Mouse (Mus musculus): Measurements from ENCODE around the gene Ccer2. TPM values are rescaled to one million over a fixed set of nuclear protein-coding genes. Genes with fewer than 3 reads are reported as not detected.

Ccer2 gene
- polyA plus RNA-seq, 1 experiment from 2014 or later = 1.5 TPM

GRCm38 (mm10) chr7:28794496-28794895 lies 38.5 kb downstream of the Ccer2 start:
- H3K36me3 ChIP-seq (replicated peaks; ENCODE audit: control insufficient read depth, insufficient read depth, low read depth, low read length) = no peaks in the 10 kb centered on the region
- H3K27ac ChIP-seq (replicated peaks; ENCODE audit: low read depth, low read length) = no peak overlapping the region
- ATAC-seq (replicated peaks; ENCODE audit: insufficient number of reproducible peaks, low FRiP score, low TSS enrichment, low read depth) (no peak), DNase-seq (ENCODE audit: low spot score) (no peak)
- H3K9me3 ChIP-seq (replicated peaks; ENCODE audit: control insufficient read depth, low read length) = no peaks in the 10 kb centered on the region
- no peaks in the 10 kb centered on the region for H3K27me3 ChIP-seq (ENCODE audit: control insufficient read depth, insufficient read depth, low read length)
- 87% methylated on average over 3 of the region's 3 CpGs for WGBS
- H3K4me3 ChIP-seq (ENCODE audit: low read depth, low read length) = no peak overlapping the region
- no peak overlapping the region for H3K9ac ChIP-seq (replicated peaks; ENCODE audit: low read length)
- H3K4me1 ChIP-seq (ENCODE audit: control insufficient read depth, insufficient read depth, low read length) = peaks cover 6% of the 10 kb centered on the region; the same call in 1 of the 2 replicates
- no peak overlapping the region for H3K4me2 ChIP-seq (ENCODE audit: low read depth, low read length)

- Histone ChIP-seq H3K9me3 (replicated peaks; ENCODE audit: control insufficient read depth, low read length) (no peaks in the 10 kb centered on the region), H3K4me1 (ENCODE audit: control insufficient read depth, insufficient read depth, low read length) (peaks cover 2% of the 10 kb centered on the region; the same call in 1 of the 2 replicates), H3K4me2 (ENCODE audit: low read depth, low read length) (no peak overlapping the region), H3K36me3 (replicated peaks; ENCODE audit: control insufficient read depth, insufficient read depth, low read depth, low read length) (no peaks in the 10 kb centered on the region), H3K4me3 (ENCODE audit: low read depth, low read length) (no peak overlapping the region), H3K9ac (replicated peaks; ENCODE audit: low read length) (no peak overlapping the region), H3K27ac (replicated peaks; ENCODE audit: low read depth, low read length) (no peak overlapping the region), H3K27me3 (ENCODE audit: control insufficient read depth, insufficient read depth, low read length) (no peaks in the 10 kb centered on the region)
- ATAC-seq (replicated peaks; ENCODE audit: insufficient number of reproducible peaks, low FRiP score, low TSS enrichment, low read depth) (no peak), DNase-seq (ENCODE audit: low spot score) (no peak)
- WGBS = 68% methylated on average over 15 of the region's 15 CpGs
Measured at GRCm38 (mm10) chr7:28795832-28796231, 39.9 kb downstream of the Ccer2 start.

- Histone ChIP-seq H3K4me1 (ENCODE audit: control insufficient read depth, insufficient read depth, low read length) (peaks cover 2% of the 10 kb centered on the region; the same call in 1 of the 2 replicates), H3K27ac (replicated peaks; ENCODE audit: low read depth, low read length) (no peak overlapping the region), H3K4me2 (ENCODE audit: low read depth, low read length) (peak overlapping the region; percentile 39), H3K27me3 (ENCODE audit: control insufficient read depth, insufficient read depth, low read length) (no peaks in the 10 kb centered on the region), H3K9me3 (replicated peaks; ENCODE audit: control insufficient read depth, low read length) (no peaks in the 10 kb centered on the region), H3K4me3 (ENCODE audit: low read depth, low read length) (peak overlapping the region; percentile 17), H3K9ac (replicated peaks; ENCODE audit: low read length) (peak overlapping the region; percentile 52), H3K36me3 (replicated peaks; ENCODE audit: control insufficient read depth, insufficient read depth, low read depth, low read length) (no peaks in the 10 kb centered on the region)
- DNase-seq (ENCODE audit: low spot score) = peak; percentile 77
- WGBS = 15% methylated on average over 32 of the region's 32 CpGs
- ATAC-seq (replicated peaks; ENCODE audit: insufficient number of reproducible peaks, low FRiP score, low TSS enrichment, low read depth) = peak; percentile 69
Measured at GRCm38 (mm10) chr7:28796562-28796975, 40.6 kb downstream of the Ccer2 start.

DNA sequence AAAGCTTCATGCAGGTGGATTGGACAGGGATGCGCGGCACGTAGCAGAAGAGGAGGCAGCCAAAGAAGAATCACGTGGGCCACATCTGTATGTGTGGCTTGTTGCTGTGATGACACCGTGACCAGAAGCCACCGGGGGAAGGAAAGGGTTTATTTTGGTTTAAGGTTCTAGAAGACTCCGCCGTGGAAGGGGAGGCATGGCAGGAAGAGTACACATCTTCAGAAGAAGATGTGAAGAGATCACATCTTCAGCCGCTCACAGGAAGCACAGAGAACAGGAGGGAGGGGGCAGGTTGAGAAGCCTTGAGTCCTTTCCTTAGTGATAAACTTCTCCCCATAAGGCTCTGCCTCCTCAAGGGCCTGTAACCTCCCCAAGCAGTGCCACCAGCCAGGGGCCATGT lies 44.0 kb downstream of the Ccer2 start:
- no peak overlapping the region for H3K9ac ChIP-seq (replicated peaks; ENCODE audit: low read length)
- H3K9me3 ChIP-seq (replicated peaks; ENCODE audit: control insufficient read depth, low read length) = no peaks in the 10 kb centered on the region
- H3K27ac ChIP-seq (replicated peaks; ENCODE audit: low read depth, low read length) = no peak overlapping the region
- 90% methylated on average over 9 of the region's 9 CpGs for WGBS
- H3K4me3 ChIP-seq (ENCODE audit: low read depth, low read length) = no peak overlapping the region
- H3K27me3 ChIP-seq (ENCODE audit: control insufficient read depth, insufficient read depth, low read length) = no peaks in the 10 kb centered on the region
- ATAC-seq (replicated peaks; ENCODE audit: insufficient number of reproducible peaks, low FRiP score, low TSS enrichment, low read depth) (no peak), DNase-seq (ENCODE audit: low spot score) (no peak)
- H3K4me1 ChIP-seq (ENCODE audit: control insufficient read depth, insufficient read depth, low read length) = peaks cover 4% of the 10 kb centered on the region
- no peaks in the 10 kb centered on the region for H3K36me3 ChIP-seq (replicated peaks; ENCODE audit: control insufficient read depth, insufficient read depth, low read depth, low read length)
- H3K4me2 ChIP-seq (ENCODE audit: low read depth, low read length) = no peak overlapping the region

DNA sequence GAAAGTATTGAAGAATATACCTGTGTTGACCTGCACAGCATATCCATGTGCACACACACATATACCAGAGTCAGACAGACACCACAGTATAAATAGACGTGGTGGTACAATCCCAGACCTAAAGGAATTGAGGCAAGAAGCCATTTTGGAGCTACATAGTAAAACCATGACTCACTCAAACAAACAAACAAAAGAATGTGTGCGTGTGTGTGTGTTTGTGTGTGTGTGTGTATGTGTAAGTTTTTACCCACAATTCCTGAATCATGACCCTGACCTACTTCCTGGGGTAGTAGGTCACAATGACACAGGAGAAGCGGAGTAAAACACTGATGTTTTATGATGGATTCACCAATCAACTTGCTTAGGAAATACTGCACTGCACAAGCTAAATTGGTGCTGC lies 45.5 kb downstream of the Ccer2 start:
- no peaks in the 10 kb centered on the region for H3K36me3 ChIP-seq (replicated peaks; ENCODE audit: control insufficient read depth, insufficient read depth, low read depth, low read length)
- H3K4me1 ChIP-seq (ENCODE audit: control insufficient read depth, insufficient read depth, low read length) = peaks cover 4% of the 10 kb centered on the region
- DNase-seq (ENCODE audit: low spot score) = no peak
- 0 out of 2 replicates have a peak overlapping the region, but pooled peaks have one; percentile 78 for H3K27ac ChIP-seq (replicated peaks; ENCODE audit: low read depth, low read length)
- no peak overlapping the region for H3K9ac ChIP-seq (replicated peaks; ENCODE audit: low read length)
- 80% methylated on average over 3 of the region's 3 CpGs for WGBS
- H3K4me2 ChIP-seq (ENCODE audit: low read depth, low read length) = no peak overlapping the region
- no peak overlapping the region for H3K4me3 ChIP-seq (ENCODE audit: low read depth, low read length)
- no peak for ATAC-seq (replicated peaks; ENCODE audit: insufficient number of reproducible peaks, low FRiP score, low TSS enrichment, low read depth)
- H3K27me3 ChIP-seq (ENCODE audit: control insufficient read depth, insufficient read depth, low read length) = no peaks in the 10 kb centered on the region
- H3K9me3 ChIP-seq (replicated peaks; ENCODE audit: control insufficient read depth, low read length) = no peaks in the 10 kb centered on the region

GRCm38 (mm10) chr7:28801901-28802670 lies 46.1 kb downstream of the Ccer2 start:
- Histone ChIP-seq H3K36me3 (replicated peaks; ENCODE audit: control insufficient read depth, insufficient read depth, low read depth, low read length) (no peaks in the 10 kb centered on the region), H3K4me1 (ENCODE audit: control insufficient read depth, insufficient read depth, low read length) (peaks cover 2% of the 10 kb centered on the region), H3K27ac (replicated peaks; ENCODE audit: low read depth, low read length) (peak overlapping the region; percentile 78), H3K4me3 (ENCODE audit: low read depth, low read length) (no peak overlapping the region), H3K9me3 (replicated peaks; ENCODE audit: control insufficient read depth, low read length) (no peaks in the 10 kb centered on the region), H3K27me3 (ENCODE audit: control insufficient read depth, insufficient read depth, low read length) (no peaks in the 10 kb centered on the region), H3K4me2 (ENCODE audit: low read depth, low read length) (no peak overlapping the region; the same call in 1 of the 2 replicates), H3K9ac (replicated peaks; ENCODE audit: low read length) (0 out of 2 replicates have a peak overlapping the region, but pooled peaks have one; percentile 9)
- ATAC-seq (replicated peaks; ENCODE audit: insufficient number of reproducible peaks, low FRiP score, low TSS enrichment, low read depth) (peak; percentile 16; the same call in 1 of the 2 replicates), DNase-seq (ENCODE audit: low spot score) (peak; percentile 70)
- WGBS = 28% methylated on average over 10 of the region's 10 CpGs

DNA sequence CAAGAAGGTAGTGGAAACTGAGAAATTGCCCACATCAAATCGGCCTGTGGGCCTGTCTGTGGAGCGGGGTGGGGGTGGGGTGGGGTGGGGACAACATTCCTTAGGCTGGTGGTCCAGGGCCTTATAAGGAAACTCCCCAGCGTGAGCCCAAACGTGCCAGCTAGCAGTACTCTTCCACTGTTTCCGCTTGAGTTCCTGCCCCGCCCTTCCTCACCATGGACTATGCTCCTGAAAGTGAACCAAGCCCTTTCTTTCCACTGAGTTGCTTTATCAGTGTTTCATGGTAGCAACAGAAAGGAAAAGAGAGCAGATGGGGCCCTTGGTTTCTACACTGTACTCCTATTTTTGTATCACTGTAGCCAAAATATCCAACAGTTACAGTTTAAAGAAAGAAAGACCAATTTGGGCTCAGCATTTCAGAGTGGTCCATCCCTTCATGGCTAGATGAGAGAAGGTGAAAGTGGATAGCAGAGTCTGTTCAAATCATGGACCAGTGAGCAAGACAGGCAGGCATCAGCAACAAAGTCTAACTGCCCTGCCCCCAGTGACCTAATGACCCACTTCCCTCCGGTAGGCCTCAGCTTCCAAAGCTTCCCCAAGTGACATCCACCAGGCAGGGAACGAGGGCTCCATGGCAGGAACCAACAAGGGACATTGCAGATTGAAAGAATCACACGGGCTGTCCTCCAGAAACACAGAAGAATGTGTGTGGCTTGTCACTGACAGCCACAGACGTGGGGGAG lies 47.0 kb downstream of the Ccer2 start:
- H3K27ac ChIP-seq (replicated peaks; ENCODE audit: low read depth, low read length) = peak overlapping the region; percentile 78
- DNase-seq (ENCODE audit: low spot score) (peak; percentile 66), ATAC-seq (replicated peaks; ENCODE audit: insufficient number of reproducible peaks, low FRiP score, low TSS enrichment, low read depth) (peak; percentile 42)
- H3K36me3 ChIP-seq (replicated peaks; ENCODE audit: control insufficient read depth, insufficient read depth, low read depth, low read length) = no peaks in the 10 kb centered on the region
- peak overlapping the region; percentile 2; the same call in 1 of the 2 replicates for H3K4me2 ChIP-seq (ENCODE audit: low read depth, low read length)
- no peak overlapping the region; the same call in 1 of the 2 replicates for H3K9ac ChIP-seq (replicated peaks; ENCODE audit: low read length)
- H3K27me3 ChIP-seq (ENCODE audit: control insufficient read depth, insufficient read depth, low read length) = no peaks in the 10 kb centered on the region
- H3K4me1 ChIP-seq (ENCODE audit: control insufficient read depth, insufficient read depth, low read length) = peaks cover 2% of the 10 kb centered on the region
- no peaks in the 10 kb centered on the region for H3K9me3 ChIP-seq (replicated peaks; ENCODE audit: control insufficient read depth, low read length)
- no peak overlapping the region for H3K4me3 ChIP-seq (ENCODE audit: low read depth, low read length)
- 5% methylated on average over 10 of the region's 10 CpGs for WGBS

DNA sequence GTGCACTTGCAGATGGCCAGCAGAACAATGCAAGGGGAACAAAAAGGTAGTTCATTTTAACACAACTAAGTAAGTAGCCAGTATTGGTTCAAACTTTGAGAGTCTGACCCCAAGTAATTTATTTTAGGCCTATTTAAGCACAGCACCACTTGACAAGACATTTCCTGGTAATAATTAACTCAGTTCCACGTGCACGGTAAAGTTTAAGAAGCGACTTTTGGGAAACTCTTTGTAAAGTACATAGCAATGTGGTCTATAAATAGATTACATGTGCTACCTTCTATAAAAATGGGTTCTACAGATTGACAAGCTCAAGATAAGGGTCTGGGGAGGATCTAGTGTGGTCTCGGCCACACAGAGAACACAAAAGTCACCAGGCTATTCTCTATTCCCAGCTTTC lies 47.8 kb downstream of the Ccer2 start:
- 62% methylated on average over 4 of the region's 4 CpGs for WGBS
- Histone ChIP-seq H3K9ac (replicated peaks; ENCODE audit: low read length) (no peak overlapping the region; the same call in 1 of the 2 replicates), H3K27ac (replicated peaks; ENCODE audit: low read depth, low read length) (peak overlapping the region; percentile 78; the same call in 1 of the 2 replicates), H3K4me3 (ENCODE audit: low read depth, low read length) (no peak overlapping the region), H3K4me2 (ENCODE audit: low read depth, low read length) (no peak overlapping the region), H3K4me1 (ENCODE audit: control insufficient read depth, insufficient read depth, low read length) (peaks cover 5% of the 10 kb centered on the region), H3K36me3 (replicated peaks; ENCODE audit: control insufficient read depth, insufficient read depth, low read depth, low read length) (no peaks in the 10 kb centered on the region), H3K9me3 (replicated peaks; ENCODE audit: control insufficient read depth, low read length) (no peaks in the 10 kb centered on the region), H3K27me3 (ENCODE audit: control insufficient read depth, insufficient read depth, low read length) (no peaks in the 10 kb centered on the region)
- ATAC-seq (replicated peaks; ENCODE audit: insufficient number of reproducible peaks, low FRiP score, low TSS enrichment, low read depth) (no peak), DNase-seq (ENCODE audit: low spot score) (no peak)
